Mouse (Mus musculus): ENCODE results near the gene Atg16l2. TPM values are rescaled to one million over a fixed set of nuclear protein-coding genes. Genes with fewer than 3 reads are reported as not detected.

The Atg16l2 gene
- polyA plus RNA-seq, 1 experiment, result 28.5 TPM

- Histone ChIP-seq H3K4me3 (replicated peaks; ENCODE audit: extremely low read depth, low read depth, low read length) (no peak overlapping the region), H3K4me1 (ENCODE audit: control insufficient read depth, insufficient read depth, low read length) (peaks cover 5% of the 10 kb centered on the region; the same call in 1 of the 2 replicates)
- TF ChIP-seq POLR2A (IDR thresholded peaks at IDR 0.05; ENCODE audit: borderline replicate concordance, extremely low read depth, low read depth, low read length) (no peak), CTCF (IDR thresholded peaks at IDR 0.05; ENCODE audit: insufficient read depth, low read length) (no peak)
- DNase-seq, result peak; percentile 68
- 34% methylated on average over 35 of the region's 35 CpGs for WGBS
Observed at GRCm38 (mm10) chr7:101296252-101297022, 5.6 kb downstream of the Atg16l2 start.

- Histone ChIP-seq H3K4me3 (replicated peaks; ENCODE audit: extremely low read depth, low read depth, low read length) (no peak overlapping the region), H3K4me1 (ENCODE audit: control insufficient read depth, insufficient read depth, low read length) (no peaks in the 10 kb centered on the region)
- 50% methylated on average over 1 of the region's 1 CpGs for WGBS
- no peak for DNase-seq
- TF ChIP-seq POLR2A (IDR thresholded peaks at IDR 0.05; ENCODE audit: borderline replicate concordance, extremely low read depth, low read depth, low read length), result no peak
- no peak for TF ChIP-seq CTCF (IDR thresholded peaks at IDR 0.05; ENCODE audit: insufficient read depth, low read length)
Observed at GRCm38 (mm10) chr7:101295438-101295837, 6.6 kb downstream of the Atg16l2 start.

GRCm38 (mm10) chr7:101293611-101294010 lies 8.4 kb downstream of the Atg16l2 start:
- 54% methylated on average over 4 of the region's 4 CpGs for WGBS
- no peak overlapping the region for H3K4me3 ChIP-seq (replicated peaks; ENCODE audit: extremely low read depth, low read depth, low read length)
- TF ChIP-seq CTCF (IDR thresholded peaks at IDR 0.05; ENCODE audit: insufficient read depth, low read length) (no peak), POLR2A (IDR thresholded peaks at IDR 0.05; ENCODE audit: borderline replicate concordance, extremely low read depth, low read depth, low read length) (no peak)
- no peaks in the 10 kb centered on the region for H3K4me1 ChIP-seq (ENCODE audit: control insufficient read depth, insufficient read depth, low read length)
- no peak for DNase-seq

- WGBS, result 53% methylated on average over 4 of the region's 4 CpGs
- Histone ChIP-seq H3K4me3 (replicated peaks; ENCODE audit: extremely low read depth, low read depth, low read length) (no peak overlapping the region), H3K4me1 (ENCODE audit: control insufficient read depth, insufficient read depth, low read length) (peaks cover 3% of the 10 kb centered on the region; the same call in 1 of the 2 replicates)
- TF ChIP-seq CTCF (IDR thresholded peaks at IDR 0.05; ENCODE audit: insufficient read depth, low read length), result no peak
- no peak for TF ChIP-seq POLR2A (IDR thresholded peaks at IDR 0.05; ENCODE audit: borderline replicate concordance, extremely low read depth, low read depth, low read length)
- DNase-seq, result no peak
Observed at GRCm38 (mm10) chr7:101293138-101293537, 8.9 kb downstream of the Atg16l2 start.

- no peak for DNase-seq
- H3K4me1 ChIP-seq (ENCODE audit: control insufficient read depth, insufficient read depth, low read length), result peaks cover 3% of the 10 kb centered on the region; the same call in 1 of the 2 replicates
- H3K4me3 ChIP-seq (replicated peaks; ENCODE audit: extremely low read depth, low read depth, low read length), result no peak overlapping the region
- no peak for TF ChIP-seq CTCF (IDR thresholded peaks at IDR 0.05; ENCODE audit: insufficient read depth, low read length)
- no peak for TF ChIP-seq POLR2A (IDR thresholded peaks at IDR 0.05; ENCODE audit: borderline replicate concordance, extremely low read depth, low read depth, low read length)
- WGBS, result 82% methylated on average over 1 of the region's 1 CpGs
Observed at GRCm38 (mm10) chr7:101292696-101293095, 9.4 kb downstream of the Atg16l2 start.

- 84% methylated on average over 4 of the region's 4 CpGs for WGBS
- no peak for TF ChIP-seq CTCF (IDR thresholded peaks at IDR 0.05; ENCODE audit: insufficient read depth, low read length)
- no peak for TF ChIP-seq POLR2A (IDR thresholded peaks at IDR 0.05; ENCODE audit: borderline replicate concordance, extremely low read depth, low read depth, low read length)
- no peak for DNase-seq
- Histone ChIP-seq H3K4me1 (ENCODE audit: control insufficient read depth, insufficient read depth, low read length) (peaks cover 3% of the 10 kb centered on the region; the same call in 1 of the 2 replicates), H3K4me3 (replicated peaks; ENCODE audit: extremely low read depth, low read depth, low read length) (no peak overlapping the region)
Observed at GRCm38 (mm10) chr7:101292086-101292485, 10.0 kb downstream of the Atg16l2 start.

- peaks cover 3% of the 10 kb centered on the region; the same call in 1 of the 2 replicates for H3K4me1 ChIP-seq (ENCODE audit: control insufficient read depth, insufficient read depth, low read length)
- WGBS, result 86% methylated on average over 8 of the region's 8 CpGs
- TF ChIP-seq CTCF (IDR thresholded peaks at IDR 0.05; ENCODE audit: insufficient read depth, low read length), result no peak
- no peak for TF ChIP-seq POLR2A (IDR thresholded peaks at IDR 0.05; ENCODE audit: borderline replicate concordance, extremely low read depth, low read depth, low read length)
- no peak for DNase-seq
- no peak overlapping the region for H3K4me3 ChIP-seq (replicated peaks; ENCODE audit: extremely low read depth, low read depth, low read length)
Observed at GRCm38 (mm10) chr7:101291641-101292040, 10.4 kb downstream of the Atg16l2 start.

- DNase-seq, result no peak
- 81% methylated on average over 5 of the region's 5 CpGs for WGBS
- H3K4me3 ChIP-seq (replicated peaks; ENCODE audit: extremely low read depth, low read depth, low read length), result no peak overlapping the region
- TF ChIP-seq POLR2A (IDR thresholded peaks at IDR 0.05; ENCODE audit: borderline replicate concordance, extremely low read depth, low read depth, low read length), result no peak
- no peak for TF ChIP-seq CTCF (IDR thresholded peaks at IDR 0.05; ENCODE audit: insufficient read depth, low read length)
- H3K4me1 ChIP-seq (ENCODE audit: control insufficient read depth, insufficient read depth, low read length), result peaks cover 3% of the 10 kb centered on the region; the same call in 1 of the 2 replicates
Observed at GRCm38 (mm10) chr7:101291211-101291610, 10.8 kb downstream of the Atg16l2 start.

GRCm38 (mm10) chr7:101290401-101290800 lies 11.7 kb downstream of the Atg16l2 start:
- peaks cover 3% of the 10 kb centered on the region; the same call in 1 of the 2 replicates for H3K4me1 ChIP-seq (ENCODE audit: control insufficient read depth, insufficient read depth, low read length)
- WGBS, result 91% methylated on average over 10 of the region's 10 CpGs
- no peak for DNase-seq
- TF ChIP-seq POLR2A (IDR thresholded peaks at IDR 0.05; ENCODE audit: borderline replicate concordance, extremely low read depth, low read depth, low read length) (no peak), CTCF (IDR thresholded peaks at IDR 0.05; ENCODE audit: insufficient read depth, low read length) (no peak)
- H3K4me3 ChIP-seq (replicated peaks; ENCODE audit: extremely low read depth, low read depth, low read length), result no peak overlapping the region

- TF ChIP-seq CTCF (IDR thresholded peaks at IDR 0.05; ENCODE audit: insufficient read depth, low read length), result peak; percentile 80
- TF ChIP-seq POLR2A (IDR thresholded peaks at IDR 0.05; ENCODE audit: borderline replicate concordance, extremely low read depth, low read depth, low read length), result no peak
- WGBS, result 38% methylated on average over 4 of the region's 4 CpGs
- peaks cover 3% of the 10 kb centered on the region; the same call in 1 of the 2 replicates for H3K4me1 ChIP-seq (ENCODE audit: control insufficient read depth, insufficient read depth, low read length)
- no peak overlapping the region for H3K4me3 ChIP-seq (replicated peaks; ENCODE audit: extremely low read depth, low read depth, low read length)
- peak; percentile 43 for DNase-seq
Observed at GRCm38 (mm10) chr7:101288436-101288835, 13.6 kb downstream of the Atg16l2 start.

Data from lung, adult 2 months (tissue).